Mouse (Mus musculus) T-helper 2 cell (primary cell): Measurements from ENCODE around the gene Zfp385a.

Experiments
- in situ Hi-C: fragments of 300-600 bp; cut with MboI, MseI; formaldehyde crosslinking; loops from one replicate; pipeline ENCODE4 v1.15.1; 2025; ENCODE audit warnings: high pct_unique_total_duplicates

Gene Zfp385a

GRCm38 (mm10) chr15:103363809-103364208, 23.9 kb upstream of the Zfp385a start:
- in situ Hi-C loops, result no loop called here

GRCm38 (mm10) chr15:103362950-103363349, 23.1 kb upstream of the Zfp385a start:
- in situ Hi-C loops, result no loop called here

DNA sequence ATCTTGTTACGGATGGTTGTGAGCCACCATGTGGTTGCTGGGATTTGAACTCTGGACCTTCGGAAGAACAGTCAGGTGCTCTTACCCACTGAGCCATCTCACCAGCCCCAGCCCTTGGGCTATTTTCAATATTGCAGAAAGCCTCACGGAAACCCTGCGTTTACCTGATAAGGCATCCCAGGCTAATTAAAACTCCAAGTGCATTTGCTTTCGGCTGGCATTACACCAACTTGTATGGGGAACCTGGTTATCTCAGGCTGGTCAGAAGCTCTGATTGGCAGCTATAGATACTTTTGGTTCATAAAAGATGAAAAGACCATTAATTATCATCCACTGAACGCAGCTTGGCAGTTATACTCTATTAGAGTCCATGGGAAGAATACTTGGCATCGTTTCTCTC, 22.4 kb upstream of the Zfp385a start:
- in situ Hi-C loops, result no loop called here

DNA sequence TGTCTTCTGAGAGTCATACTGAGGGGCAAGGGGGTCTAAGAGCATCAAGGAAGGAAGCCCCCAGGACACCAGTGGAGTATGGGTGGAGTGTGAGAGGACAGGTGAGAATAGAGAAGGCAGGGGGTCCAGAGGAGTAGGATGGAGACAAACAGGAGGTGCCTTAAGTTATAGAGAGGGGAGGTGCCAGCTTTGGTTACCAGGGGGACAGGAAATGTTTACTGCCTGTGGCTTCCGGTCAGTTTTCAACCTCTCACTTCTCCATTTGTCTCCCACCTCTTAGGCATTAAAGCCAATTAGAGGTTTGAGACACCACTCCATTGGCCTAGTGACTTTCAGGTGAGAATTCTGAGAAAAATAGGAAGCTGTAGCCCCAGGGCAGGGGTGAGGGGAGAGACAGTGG, 21.4 kb upstream of the Zfp385a start:
- in situ Hi-C loops, result no loop called here

- in situ Hi-C loops, result no loop called here
These were observed 20.1 kb upstream of the Zfp385a start for GRCm38 (mm10) chr15:103359869-103360602.

- in situ Hi-C loops, result no loop called here
These were observed 19.2 kb upstream of the Zfp385a start for GRCm38 (mm10) chr15:103359122-103359510.

GRCm38 (mm10) chr15:103358278-103359121, 18.6 kb upstream of the Zfp385a start:
- in situ Hi-C loops, result no loop called here

DNA sequence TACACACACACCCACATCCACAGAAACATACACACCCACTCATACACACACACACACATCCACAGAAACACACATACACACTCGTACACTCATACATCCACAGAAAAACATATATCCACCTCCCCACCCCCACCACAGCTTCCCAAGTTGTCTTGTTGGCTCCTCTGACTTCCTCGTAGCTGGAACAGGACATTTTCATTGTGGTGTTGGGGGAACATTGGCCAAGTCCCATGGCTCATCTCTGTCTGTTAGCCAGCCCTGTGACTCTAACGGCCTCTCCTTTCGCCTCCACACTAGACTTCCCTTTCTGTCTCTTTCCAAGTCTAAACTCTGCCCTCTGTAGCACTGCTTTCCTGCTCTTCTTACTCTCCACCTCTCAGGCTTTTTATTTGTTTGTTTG, 17.9 kb upstream of the Zfp385a start:
- in situ Hi-C loops, result no loop called here

DNA sequence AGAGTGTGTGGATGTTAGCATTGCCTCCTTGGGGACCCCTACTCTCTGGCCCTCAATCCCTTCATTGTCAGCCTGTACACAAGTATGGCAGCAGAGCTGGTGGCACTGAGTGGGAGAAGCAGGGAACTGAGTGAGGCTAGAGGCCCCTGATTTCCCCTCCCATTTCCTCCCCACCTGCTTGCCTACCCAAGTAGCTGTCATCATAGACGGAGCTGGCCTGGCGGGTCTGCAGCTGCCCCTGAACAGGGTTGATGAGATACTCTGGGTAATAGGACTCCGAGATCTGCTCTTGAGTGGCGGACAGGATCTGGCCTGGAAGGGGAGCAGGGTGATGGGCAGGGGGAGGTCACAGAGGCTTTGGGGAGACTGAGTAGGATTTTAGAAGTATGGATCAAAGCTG, 16.2 kb upstream of the Zfp385a start:
- in situ Hi-C loops, result no loop called here

- in situ Hi-C loops, result no loop called here
These were observed 15.5 kb upstream of the Zfp385a start for GRCm38 (mm10) chr15:103355420-103355819.

- in situ Hi-C loops, result loop anchor here (5.0 kb wide), 1 partner anchor 57 kb away; no protein-coding TSS in a partner anchor
These were observed 14.8 kb upstream of the Zfp385a start for GRCm38 (mm10) chr15:103354690-103355089.

- in situ Hi-C loops, result loop anchor here (5.0 kb wide), 1 partner anchor 56 kb away; no protein-coding TSS in a partner anchor
These were observed 13.8 kb upstream of the Zfp385a start for GRCm38 (mm10) chr15:103353511-103354256.

- in situ Hi-C loops, result loop anchor here (5.0 kb wide), 1 partner anchor 56 kb away; no protein-coding TSS in a partner anchor
These were observed 13.0 kb upstream of the Zfp385a start for GRCm38 (mm10) chr15:103352856-103353255.

DNA sequence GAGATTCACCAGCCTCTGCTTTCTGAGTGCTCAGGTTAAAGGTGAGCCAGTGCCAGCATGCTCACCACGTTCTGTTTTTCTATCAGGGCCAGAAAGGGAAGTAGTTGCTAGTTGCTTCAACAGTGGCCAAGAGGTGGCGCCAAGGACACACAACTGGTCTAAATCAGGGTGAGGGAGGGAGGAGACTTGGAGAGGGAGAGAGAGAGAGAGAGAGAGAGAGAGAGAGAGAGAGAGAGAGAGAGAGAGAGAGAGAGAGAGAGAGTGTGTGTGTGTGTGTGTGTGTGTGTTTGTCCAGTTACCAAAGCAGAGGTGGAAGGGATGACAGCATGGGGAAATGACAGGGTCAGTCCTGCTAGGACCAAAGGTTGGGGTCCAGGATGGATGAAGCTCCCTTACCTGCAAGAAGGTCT, 7.4 kb upstream of the Zfp385a start:
- in situ Hi-C loops, result no loop called here

GRCm38 (mm10) chr15:103345789-103346188, 5.9 kb upstream of the Zfp385a start:
- in situ Hi-C loops, result no loop called here

- in situ Hi-C loops, result no loop called here
These were observed 3.7 kb upstream of the Zfp385a start for GRCm38 (mm10) chr15:103343556-103343955.

- in situ Hi-C loops, result no loop called here
These were observed 3.1 kb upstream of the Zfp385a start for GRCm38 (mm10) chr15:103343008-103343407.

- in situ Hi-C loops, result no loop called here
These were observed 2.5 kb upstream of the Zfp385a start for GRCm38 (mm10) chr15:103342415-103342814.

DNA sequence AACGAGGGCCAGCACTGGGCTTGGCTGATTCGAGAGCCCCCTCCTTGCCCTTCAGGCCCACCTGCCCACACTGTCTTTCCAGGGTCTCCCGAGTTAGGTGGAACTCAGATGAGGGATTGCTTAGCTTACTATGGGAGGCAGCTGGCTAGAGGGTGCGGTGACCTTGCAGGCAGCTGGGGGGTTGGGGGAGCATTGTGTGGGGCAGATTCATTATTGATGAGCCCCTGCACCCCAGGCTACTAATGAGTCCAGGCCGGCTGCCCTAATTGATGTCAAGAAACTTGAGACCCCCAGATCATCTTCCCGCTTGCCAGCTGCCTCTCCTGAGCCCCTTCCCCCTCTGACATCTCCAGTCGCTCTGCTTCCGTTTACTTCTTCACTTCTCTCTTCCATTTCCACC, 1.7 kb upstream of the Zfp385a start:
- in situ Hi-C loops, result no loop called here

- in situ Hi-C loops, result no loop called here
These were observed 893 bp upstream of the Zfp385a start for GRCm38 (mm10) chr15:103340786-103341185.

GRCm38 (mm10) chr15:103339166-103339960, 530 bp downstream of the Zfp385a start:
- in situ Hi-C loops, result no loop called here
